Comparison of ENCODE assay signal across 14 mouse cellular contexts in genomic region chr10:107543026-107543425, GRCm38 (mm10). TPM values are rescaled to one million over a fixed set of nuclear protein-coding genes. Genes with fewer than 3 reads are reported as not detected.
"Had no signal": no experiment of that assay in that cellular context is flagged by ENCODE, and none has a peak within 500 bp of the region (broad histone marks: within the 10 kb centered on the region; RNA-seq: fewer than 3 reads in every experiment).

No protein-coding gene starts in this region.

- DNase-seq: kidney, adult 8-10 months; kidney, postnatal 25 days; right cerebral cortex, adult 18-20 months; right cerebral cortex, postnatal 25 days; thymus, postnatal 4 days had no signal

- H3K27me3 ChIP-seq: limb, embryonic 15.5 days; liver, embryonic 12.5 days had no signal

- H3K9me3 ChIP-seq: limb, embryonic 15.5 days; liver, embryonic 12.5 days; midbrain, embryonic 10.5 days had no signal

- H3K9ac ChIP-seq: limb, embryonic 15.5 days; liver, embryonic 12.5 days; lung, embryonic 14.5 days had no signal

- H3K36me3 ChIP-seq: limb, embryonic 15.5 days; liver, embryonic 12.5 days; midbrain, embryonic 10.5 days had no signal

- H3K27ac ChIP-seq: left cerebral cortex, adult 2 months; limb, embryonic 15.5 days; liver, embryonic 12.5 days; midbrain, embryonic 10.5 days had no signal

- ATAC-seq: intestine, postnatal 0 days; liver, embryonic 12.5 days; midbrain, embryonic 16.5 days had no signal

- H3K4me1 ChIP-seq: limb, embryonic 15.5 days; liver, embryonic 12.5 days; midbrain, embryonic 10.5 days had no signal

- H3K4me2 ChIP-seq: limb, embryonic 15.5 days; liver, embryonic 12.5 days; lung, embryonic 14.5 days had no signal

- H3K4me3 ChIP-seq: left cerebral cortex, adult 2 months; limb, embryonic 15.5 days; liver, embryonic 12.5 days; midbrain, embryonic 10.5 days had no signal

RNA-seq across cellular contexts. Expression of gene Myf6, which starts 48.5 kb away (rescaled TPM):
- polyA plus RNA-seq: intestine, postnatal 0 days; liver, embryonic 12.5 days; midbrain, embryonic 10.5 days; midbrain, embryonic 16.5 days; neural tube, embryonic 14.5 days; small intestine, adult 2 months had no signal

RNA-seq across cellular contexts. Expression of gene Myf5, which starts 57.1 kb away (rescaled TPM):
- polyA plus RNA-seq: intestine, postnatal 0 days; small intestine, adult 2 months had no signal
